Mouse (Mus musculus) liver, adult (tissue): ENCODE measurements around the gene Jdp2.

Experiments
- GATA4 ChIP-seq: IDR thresholded peaks from 2 replicates; pipeline ENCODE4 v1.6.1; 2014; ENCODE audit warnings: mild to moderate bottlenecking, low read length; ENCODE audit not compliant: insufficient replicate concordance

Jdp2 gene

GRCm38 (mm10) chr12:85598611-85599477, at the start of gene Jdp2:
Gene Jdp2, plus strand, starts transcription at chr12:85599027.
- 0 out of 2 replicates have a peak, but pooled peaks have one; percentile 11 for TF ChIP-seq GATA4

GRCm38 (mm10) chr12:85549661-85550060, 49.2 kb upstream of the Jdp2 start:
- TF ChIP-seq GATA4, result no peak

- no peak for TF ChIP-seq GATA4
Observed at GRCm38 (mm10) chr12:85550435-85550834, 48.4 kb upstream of the Jdp2 start.

GRCm38 (mm10) chr12:85559299-85559698, 39.5 kb upstream of the Jdp2 start:
- no peak for TF ChIP-seq GATA4

- TF ChIP-seq GATA4, result no peak
Observed at GRCm38 (mm10) chr12:85565441-85565840, 33.4 kb upstream of the Jdp2 start.

GRCm38 (mm10) chr12:85568298-85568697, 30.5 kb upstream of the Jdp2 start:
- TF ChIP-seq GATA4, result no peak

- no peak for TF ChIP-seq GATA4
Observed at GRCm38 (mm10) chr12:85569393-85570157, 29.3 kb upstream of the Jdp2 start.

- no peak for TF ChIP-seq GATA4
Observed at GRCm38 (mm10) chr12:85570158-85570540, 28.7 kb upstream of the Jdp2 start.

GRCm38 (mm10) chr12:85571312-85571711, 27.5 kb upstream of the Jdp2 start:
- TF ChIP-seq GATA4, result no peak

GRCm38 (mm10) chr12:85572047-85572475, 26.8 kb upstream of the Jdp2 start:
- no peak for TF ChIP-seq GATA4

- peak; percentile 68; the same call in 1 of the 2 replicates for TF ChIP-seq GATA4
Observed at GRCm38 (mm10) chr12:85574806-85575495, 23.9 kb upstream of the Jdp2 start.

GRCm38 (mm10) chr12:85575496-85575840, 23.4 kb upstream of the Jdp2 start:
- no peak for TF ChIP-seq GATA4

GRCm38 (mm10) chr12:85581261-85582066, 17.4 kb upstream of the Jdp2 start:
- no peak for TF ChIP-seq GATA4

GRCm38 (mm10) chr12:85582067-85582316, 16.8 kb upstream of the Jdp2 start:
- no peak for TF ChIP-seq GATA4

GRCm38 (mm10) chr12:85585761-85586258, 13.0 kb upstream of the Jdp2 start:
- TF ChIP-seq GATA4, result no peak
